Mouse (Mus musculus) testis, adult 2 months (tissue): ENCODE measurements around the gene Galnt9.

Experiments
- CTCF ChIP-seq: fragments of 200-500 bp; IDR thresholded peaks from 2 replicates; pipeline ENCODE4 v1.5.1; 2012; ENCODE audit warnings: low read depth, mild to moderate bottlenecking, inconsistent platforms, low read length, moderate library complexity; ENCODE audit not compliant: control insufficient read depth, insufficient read depth, insufficient replicate concordance
- POLR2A ChIP-seq: fragments of 200-500 bp; IDR thresholded peaks from 2 replicates; pipeline ENCODE4 v1.6.1; 2012; ENCODE audit warnings: low read depth, mild to moderate bottlenecking, inconsistent platforms, low read length, moderate library complexity; ENCODE audit not compliant: control insufficient read depth

- TF ChIP-seq CTCF (no peak), POLR2A (no peak)
Measured at GRCm38 (mm10) chr5:110595341-110595740, 51.2 kb downstream of the Galnt9 start.
